Mouse (Mus musculus) R1 (cell line): ENCODE results near the gene Rsrp1.

ENCODE experiments used
- DNase-seq: peaks from one replicate; pipeline ENCODE4 v3.0.0-alpha.2; 2018; ENCODE audit warnings: low read depth, low spot score

Gene Rsrp1

DNA sequence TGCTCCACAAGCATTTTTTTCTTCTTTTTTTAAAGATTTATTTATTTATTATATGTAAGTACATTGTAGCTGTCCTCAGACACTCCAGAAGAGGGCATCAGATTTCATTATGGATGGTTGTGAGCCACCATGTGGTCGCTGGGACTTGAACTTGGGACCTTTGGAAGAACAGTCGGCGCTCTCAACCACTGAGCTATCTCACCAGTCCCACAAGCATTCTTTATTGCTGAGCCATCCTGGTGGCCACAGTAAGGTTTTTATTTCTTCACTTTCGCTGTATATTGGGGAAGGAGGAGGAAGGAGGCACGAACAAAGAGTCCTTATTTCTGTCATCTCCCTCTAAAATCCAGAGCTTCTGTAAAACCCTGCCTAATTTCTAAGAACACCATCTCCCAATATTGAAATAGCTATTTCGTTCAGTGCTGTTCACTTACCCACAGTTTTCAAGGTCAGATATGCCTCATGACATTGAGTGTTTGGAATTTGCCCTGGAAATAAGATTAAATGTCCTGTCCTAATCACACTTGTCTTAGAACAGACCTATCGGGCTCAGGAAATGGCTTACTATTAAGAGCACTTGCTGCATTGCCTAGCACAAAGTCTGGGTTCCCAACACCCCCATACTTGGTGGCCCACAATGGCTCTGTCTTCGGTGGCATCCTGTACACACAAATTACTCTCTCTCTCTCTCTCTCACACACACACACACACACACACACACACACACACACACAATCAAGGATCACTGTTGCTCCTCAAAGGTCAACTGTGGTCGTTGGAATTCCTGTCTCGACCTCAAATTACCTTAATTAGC lies 1.1 kb upstream of the Rsrp1 start:
- no peak for DNase-seq

DNA sequence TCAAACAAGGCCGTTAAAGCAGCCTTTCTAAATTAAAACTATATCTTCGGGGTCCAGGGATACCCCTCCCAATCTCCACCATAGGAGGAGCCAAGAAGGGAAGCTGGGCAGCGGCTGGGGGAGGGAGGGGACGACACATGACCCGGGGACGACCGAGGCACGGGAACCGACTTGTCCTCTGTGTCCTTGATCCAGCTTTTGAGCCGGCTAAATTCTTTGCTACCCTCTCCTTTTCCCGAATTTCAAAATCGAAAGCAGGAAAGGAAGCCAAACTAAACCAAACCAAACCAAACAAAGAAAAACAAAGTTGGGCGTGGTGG lies 507 bp upstream of the Rsrp1 start:
- DNase-seq, result peak; percentile 73

GRCm38 (mm10) chr4:134924019-134924741 lies 788 bp downstream of the Rsrp1 start:
- peak; percentile 75 for DNase-seq

- no peak for DNase-seq
Measured at GRCm38 (mm10) chr4:134925206-134925605, 1.8 kb downstream of the Rsrp1 start.

DNA sequence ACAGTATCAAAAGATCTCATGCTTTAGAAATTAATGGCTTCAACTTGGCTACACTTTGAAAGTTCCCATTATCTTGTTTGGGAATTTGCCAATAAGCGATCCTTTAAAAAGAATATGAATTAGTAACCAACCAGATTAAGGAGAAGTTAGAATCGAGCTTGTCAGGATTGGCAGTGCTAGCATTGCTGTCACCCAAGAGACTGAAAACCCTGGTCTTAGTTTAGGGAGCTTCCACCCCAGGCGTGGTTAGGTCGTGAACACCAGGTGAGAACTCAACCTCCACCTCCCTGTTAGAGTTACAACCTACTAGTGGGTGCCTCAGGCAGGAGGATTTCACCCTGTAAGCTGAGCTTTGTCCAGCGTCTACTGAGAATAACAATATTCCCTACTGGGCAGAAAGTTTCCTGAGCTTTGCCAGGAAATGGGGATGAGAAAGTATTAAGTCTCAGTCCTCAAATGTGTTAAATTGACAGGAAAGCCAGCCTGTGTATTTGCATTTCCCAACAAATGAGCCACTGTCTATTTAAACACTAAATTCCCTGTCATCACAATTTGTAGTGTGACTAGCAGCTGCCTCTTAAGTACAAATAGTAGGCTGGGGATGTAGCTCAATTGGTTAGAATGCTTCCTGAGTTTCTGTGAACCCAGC lies 4.5 kb downstream of the Rsrp1 start:
- no peak for DNase-seq

GRCm38 (mm10) chr4:134928464-134928836 lies 5.1 kb downstream of the Rsrp1 start:
- no peak for DNase-seq

- no peak for DNase-seq
Measured at GRCm38 (mm10) chr4:134929536-134929935, 6.1 kb downstream of the Rsrp1 start.

- DNase-seq, result no peak
Measured at GRCm38 (mm10) chr4:134930190-134930589, 6.8 kb downstream of the Rsrp1 start.

- peak; percentile 98 for DNase-seq
Measured at GRCm38 (mm10) chr4:134930684-134931481, 7.5 kb downstream of the Rsrp1 start, which contains the start of gene Syf2. TSS of gene Syf2 (plus strand) at chr4:134930898.

DNA sequence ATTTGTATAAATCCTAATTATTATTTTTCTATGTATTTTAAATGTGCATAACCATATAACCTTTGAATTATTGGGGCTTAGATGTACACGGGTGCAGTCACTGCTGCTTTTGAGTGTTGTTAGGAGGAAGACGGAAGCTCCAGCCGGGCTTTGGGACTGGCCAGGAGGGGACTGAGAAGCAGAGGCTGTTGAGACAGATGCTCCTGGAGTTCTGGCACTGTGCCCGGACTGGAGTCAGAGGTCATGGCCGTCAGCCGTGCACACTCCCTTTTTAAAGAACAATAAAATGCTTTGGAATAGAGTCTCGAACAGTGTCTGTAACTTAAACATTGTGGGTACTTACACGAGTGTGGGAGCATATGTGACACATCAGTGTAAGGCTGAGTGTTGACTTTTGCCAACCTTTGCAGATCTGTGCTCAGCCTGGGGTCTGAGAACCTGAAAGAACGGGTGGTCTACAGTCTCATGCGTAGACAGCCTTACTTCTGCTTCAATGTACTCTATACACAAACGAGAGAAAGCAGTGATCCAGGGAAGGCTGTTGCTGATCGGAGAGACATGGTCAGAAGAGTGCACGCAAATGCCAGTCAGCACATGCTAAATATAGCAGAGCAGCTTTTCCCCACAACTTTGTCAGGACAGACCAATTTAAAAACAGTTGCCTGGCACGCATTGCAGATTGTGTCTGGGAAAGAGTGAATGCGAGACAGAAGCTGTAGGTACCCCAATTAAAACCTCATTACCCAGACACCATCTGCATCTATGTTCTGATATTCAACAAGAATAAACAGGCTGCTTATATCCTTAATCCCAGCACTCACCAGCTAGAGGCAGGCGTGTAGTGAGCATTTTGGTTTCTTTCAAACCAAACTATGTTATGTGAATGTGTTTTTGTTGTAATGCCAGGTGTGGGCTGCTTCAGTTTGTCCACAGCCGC lies 14.1 kb downstream of the Rsrp1 start:
- peak; percentile 54 for DNase-seq

- no peak for DNase-seq
Measured at GRCm38 (mm10) chr4:134939900-134940299, 16.5 kb downstream of the Rsrp1 start.

DNA sequence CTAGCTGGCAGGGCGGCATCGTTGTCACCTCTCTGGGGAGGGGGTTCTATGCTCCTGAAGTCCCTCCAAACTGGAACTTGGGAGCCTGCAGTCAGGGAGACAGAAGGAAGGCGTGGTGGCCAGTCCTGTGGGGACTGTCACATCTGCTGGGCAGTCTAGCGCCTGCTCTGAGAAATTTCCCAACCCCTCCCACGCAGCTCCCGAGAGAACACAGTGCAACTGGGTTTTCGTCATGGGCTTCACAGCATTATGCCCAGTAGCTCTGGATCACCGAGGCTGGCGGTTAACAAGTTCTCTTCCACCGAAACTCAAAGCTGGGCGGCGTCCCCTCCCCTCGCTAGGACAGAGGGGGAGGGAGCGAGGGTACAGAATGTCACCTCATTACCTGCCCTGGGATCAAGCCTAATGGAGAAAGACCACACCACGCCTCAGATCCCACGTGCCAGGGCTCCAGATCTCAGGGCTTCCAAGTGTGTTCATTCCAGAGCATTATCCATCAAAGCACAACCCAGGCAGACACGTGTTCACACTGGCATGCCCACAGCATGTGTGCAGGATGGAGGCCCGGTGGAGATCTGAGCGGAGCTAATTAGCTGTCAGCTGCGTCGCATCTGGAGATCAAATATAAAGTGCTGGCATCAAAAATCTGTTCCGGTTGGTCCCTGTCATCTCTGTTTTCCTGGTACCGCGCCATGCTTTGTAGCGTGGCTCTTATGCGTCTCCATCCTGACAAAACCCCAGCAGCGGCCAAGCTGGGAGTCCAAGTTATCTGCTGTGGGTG lies 20.6 kb downstream of the Rsrp1 start:
- no peak for DNase-seq

DNA sequence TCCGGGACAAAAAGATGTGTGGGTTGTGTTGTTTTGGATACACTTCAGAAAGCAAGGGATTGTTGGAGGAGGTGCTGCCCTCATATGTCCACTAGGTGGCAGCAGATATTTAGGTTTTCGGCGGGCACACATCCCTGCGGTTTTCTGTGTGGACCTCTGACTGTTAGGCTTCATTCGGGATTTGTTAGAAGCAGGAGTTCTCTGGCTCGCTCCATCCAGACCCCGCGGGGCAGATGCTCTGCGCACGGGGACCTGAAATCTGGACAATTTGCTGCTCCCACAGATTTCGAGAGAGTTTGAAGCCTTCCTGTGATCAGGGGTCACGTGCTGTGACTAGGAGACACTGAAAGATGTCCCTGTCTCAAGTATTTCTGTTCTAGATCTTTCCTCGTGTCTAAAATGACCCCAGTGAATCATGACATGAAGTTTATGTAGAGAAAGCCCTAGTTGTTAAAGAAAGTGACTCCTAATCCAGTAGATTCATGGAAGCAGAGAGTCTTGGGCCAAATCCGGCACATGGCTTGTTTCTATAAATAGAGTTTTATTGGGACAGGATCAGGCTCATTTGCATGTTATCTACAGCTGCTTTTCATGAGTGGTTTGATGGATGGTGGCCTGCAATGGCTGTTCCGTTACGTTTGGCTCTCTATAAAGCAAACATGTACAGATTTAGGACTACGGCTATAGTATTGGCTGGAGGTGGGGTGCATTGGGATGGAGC lies 22.8 kb downstream of the Rsrp1 start:
- DNase-seq, result peak; percentile 87

GRCm38 (mm10) chr4:134950518-134951091 lies 27.2 kb downstream of the Rsrp1 start:
- DNase-seq, result peak; percentile 42

- peak; percentile 39 for DNase-seq
Measured at GRCm38 (mm10) chr4:134954461-134954860, 31.1 kb downstream of the Rsrp1 start.

- no peak for DNase-seq
Measured at GRCm38 (mm10) chr4:134955196-134955595, 31.8 kb downstream of the Rsrp1 start.

GRCm38 (mm10) chr4:134955845-134956244 lies 32.5 kb downstream of the Rsrp1 start:
- DNase-seq, result no peak

- peak; percentile 85 for DNase-seq
Measured at GRCm38 (mm10) chr4:134956328-134956727, 32.9 kb downstream of the Rsrp1 start.
